Mouse (Mus musculus) stomach, postnatal 0 days (tissue): ENCODE measurements around the gene Zfp605.

Experiments
- CTCF ChIP-seq: IDR thresholded peaks from 2 replicates; pipeline ENCODE4 v1.5.1; 2016; ENCODE audit warnings: antibody characterized with exemption, low read depth, mild to moderate bottlenecking, moderate library complexity
- EP300 ChIP-seq: optimal IDR thresholded peaks from 2 replicates; pipeline ENCODE3; 2016; ENCODE audit warnings: antibody characterized with exemption

GRCm38 (mm10) chr5:110176362-110177020 is 66.6 kb downstream of the Zfp605 start, which contains the start of gene Golga3:
- no peak for TF ChIP-seq CTCF
- TF ChIP-seq EP300 = peak; percentile 58
